Mouse (Mus musculus) intestine, embryonic 16.5 days (tissue): ENCODE measurements around the gene Hsd3b7. TPM values are rescaled to one million over a fixed set of nuclear protein-coding genes. Genes with fewer than 3 reads are reported as not detected.

ENCODE experiments used
- ATAC-seq: fragments of 200-750 bp; cut with Nextera tagmentation; 2 replicates; pipeline ENCODE4 v1.8.0; 2017; ENCODE audit warnings: moderate TSS enrichment, moderate library complexity
- H3K27ac ChIP-seq: fragments of 300-500 bp; sonication (generic); 2 replicates; pipeline ENCODE4 v1.5.1; 2014; ENCODE audit warnings: mild to moderate bottlenecking, low read length
- H3K27me3 ChIP-seq: fragments of 300-500 bp; sonication (generic); replicated peaks from 2 replicates; pipeline ENCODE4 v1.6.1; 2014; ENCODE audit warnings: low read length, control low read depth, mixed read lengths; ENCODE audit not compliant: control insufficient read depth, insufficient read depth
- H3K36me3 ChIP-seq: fragments of 300-500 bp; sonication (generic); 2 replicates; pipeline ENCODE4 v1.6.1; 2014; ENCODE audit warnings: low read length, control low read depth; ENCODE audit not compliant: control insufficient read depth, insufficient read depth
- H3K4me1 ChIP-seq: fragments of 300-500 bp; sonication (generic); 2 replicates; pipeline ENCODE4 v1.6.1; 2014; ENCODE audit warnings: low read length, control low read depth, mixed read lengths; ENCODE audit not compliant: control insufficient read depth, insufficient read depth
- H3K4me2 ChIP-seq: fragments of 300-500 bp; sonication (generic); 2 replicates; pipeline ENCODE4 v1.6.1; 2014; ENCODE audit warnings: low read depth, low read length, control low read depth
- H3K4me3 ChIP-seq: fragments of 300-500 bp; sonication (generic); 2 replicates; pipeline ENCODE4 v1.5.1; 2014; ENCODE audit warnings: mild to moderate bottlenecking, low read length
- H3K9ac ChIP-seq: fragments of 300-500 bp; sonication (generic); 2 replicates; pipeline ENCODE4 v1.6.1; 2014; ENCODE audit warnings: low read depth, low read length
- H3K9me3 ChIP-seq: fragments of 300-500 bp; sonication (generic); 2 replicates; pipeline ENCODE4 v1.6.1; 2016; ENCODE audit warnings: low read length, control low read depth; ENCODE audit not compliant: control insufficient read depth
- WGBS: fragments of 180-500 bp; shearing (Covaris S2); extraction: QIAGEN DNeasy Blood & Tissue Kit; methylation state at CpG from one replicate; pipeline ENCODE4 v1.1.7; 2014; 5-methylcytosine and 5-hydroxymethylcytosine counted together
- polyA plus RNA-seq: library from polyadenylated mRNA; unstranded; fragments of >200 nt; fragmentation: Nextera tagmentation; extraction: Ambion mirVana; gene quantifications from 2 replicates; pipeline ENCODE4 v1.2.1, GENCODE M21; 2015

Gene Hsd3b7
- 37.6 and 38.4 TPM in 2 replicates for polyA plus RNA-seq

DNA sequence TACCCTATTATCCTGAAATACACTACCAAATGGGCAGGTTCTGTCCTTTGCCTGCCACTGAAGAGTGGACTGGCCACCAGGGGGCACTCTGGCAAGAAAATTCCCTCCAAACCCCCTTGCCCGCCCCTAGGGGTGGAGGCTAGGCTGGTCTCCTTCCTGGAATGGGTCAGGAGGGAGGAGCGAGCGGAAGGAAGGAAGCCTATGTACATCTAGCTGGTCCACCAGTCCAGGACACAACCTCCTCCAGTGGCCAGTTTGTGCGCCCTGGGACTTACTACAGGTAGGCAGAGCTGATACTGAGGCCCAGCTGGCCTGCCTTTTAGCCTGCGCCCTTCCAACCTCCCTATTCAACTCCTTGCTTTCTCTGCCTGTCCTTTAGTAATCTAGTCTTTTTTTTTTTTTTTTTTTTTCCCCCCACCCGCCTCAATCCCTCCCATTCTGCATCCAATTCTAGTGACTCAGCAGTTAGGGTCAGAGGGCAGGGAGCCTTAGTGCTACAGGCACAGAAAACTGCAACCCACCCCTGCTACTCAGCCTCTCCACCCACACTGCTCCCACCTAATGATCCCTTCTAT lies at the start of gene Hsd3b7:
Gene Hsd3b7 (plus strand): TSS at position 170 of the 575 bp plus-strand sequence.
- Histone ChIP-seq H3K36me3 (peaks cover 10% of the 10 kb centered on the region), H3K4me3 (peak within 1 kb of the TSS; percentile 38), H3K27me3 (no peaks in the 10 kb centered on the region), H3K9ac (peak within 1 kb of the TSS; percentile 54), H3K4me2 (peak within 1 kb of the TSS; percentile 32), H3K4me1 (peaks cover 3% of the 10 kb centered on the region; the same call in 1 of the 2 replicates), H3K27ac (peak within 1 kb of the TSS; percentile 51; the same call in 1 of the 2 replicates), H3K9me3 (no peaks in the 10 kb centered on the region)
- 23% methylated on average over 6 of the region's 6 CpGs for WGBS
- peak; percentile 93 for ATAC-seq

DNA sequence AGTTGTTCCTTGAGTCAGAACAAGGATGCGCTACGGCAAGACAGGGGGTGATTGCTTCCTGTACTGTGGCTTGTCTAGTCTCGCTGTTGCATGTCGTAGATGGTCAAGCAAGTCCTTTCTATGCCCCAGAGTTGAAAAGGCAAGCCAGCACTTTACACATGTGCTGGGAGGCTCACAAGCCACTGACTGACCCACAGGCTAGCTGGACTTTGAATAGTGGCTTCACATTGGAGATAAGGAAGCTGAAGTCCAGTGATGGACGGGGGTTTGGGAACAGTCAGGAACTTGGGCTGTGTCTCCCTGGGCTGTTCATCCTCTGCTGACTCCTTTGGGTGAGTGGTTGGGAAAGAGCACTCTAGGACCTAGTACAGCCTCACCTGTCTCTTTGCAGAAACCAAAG lies 48.8 kb upstream of the Hsd3b7 start:
- no peak for ATAC-seq
- H3K9ac ChIP-seq, result no peak overlapping the region

GRCm38 (mm10) chr7:127752069-127752468 lies 48.3 kb upstream of the Hsd3b7 start:
- WGBS, result 95% methylated on average over 27 of the region's 27 CpGs
- no peak overlapping the region for H3K4me3 ChIP-seq
- peaks cover 30% of the 10 kb centered on the region for H3K36me3 ChIP-seq

More for the DNA sequence above, 48.8 kb upstream of the Hsd3b7 start:
- Histone ChIP-seq H3K4me1 (peaks cover 19% of the 10 kb centered on the region), H3K27me3 (no peaks in the 10 kb centered on the region), H3K36me3 (peaks cover 30% of the 10 kb centered on the region), H3K4me3 (no peak overlapping the region), H3K9me3 (no peaks in the 10 kb centered on the region), H3K27ac (no peak overlapping the region), H3K4me2 (no peak overlapping the region)
- 93% methylated on average over 5 of the region's 5 CpGs for WGBS

DNA sequence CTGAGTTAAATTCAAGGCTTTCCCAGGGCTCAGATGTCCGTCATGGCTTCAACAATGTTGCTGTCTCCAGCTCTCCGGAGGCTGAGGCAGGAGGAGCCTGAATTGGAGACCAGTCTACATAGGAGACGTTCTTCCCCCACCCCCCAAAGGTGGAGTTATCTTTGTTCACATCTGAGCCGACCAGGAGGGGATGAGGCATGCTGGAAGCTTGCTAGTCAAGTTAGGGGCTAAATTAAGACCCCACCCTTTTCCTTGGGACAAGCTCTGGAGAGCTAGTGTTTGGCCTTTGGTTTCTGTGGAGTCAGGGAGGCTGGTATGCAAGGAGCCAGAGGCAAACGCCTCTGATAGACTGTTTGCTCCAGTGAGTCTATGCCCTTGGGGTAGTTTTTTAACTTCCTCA lies 47.2 kb upstream of the Hsd3b7 start:
- no peak for ATAC-seq
- no peak overlapping the region for H3K4me2 ChIP-seq
- H3K9ac ChIP-seq, result no peak overlapping the region
- H3K4me3 ChIP-seq, result no peak overlapping the region
- no peak overlapping the region for H3K27ac ChIP-seq
- peaks cover 29% of the 10 kb centered on the region for H3K36me3 ChIP-seq
- no peaks in the 10 kb centered on the region for H3K9me3 ChIP-seq
- peaks cover 11% of the 10 kb centered on the region; the same call in 1 of the 2 replicates for H3K4me1 ChIP-seq
- H3K27me3 ChIP-seq, result no peaks in the 10 kb centered on the region
- 62% methylated on average over 5 of the region's 5 CpGs for WGBS

More at GRCm38 (mm10) chr7:127752069-127752468, 48.3 kb upstream of the Hsd3b7 start:
- H3K9me3 ChIP-seq, result no peaks in the 10 kb centered on the region
- no peak for ATAC-seq
- no peaks in the 10 kb centered on the region for H3K27me3 ChIP-seq
- H3K27ac ChIP-seq, result no peak overlapping the region
- H3K4me1 ChIP-seq, result peaks cover 19% of the 10 kb centered on the region
- H3K9ac ChIP-seq, result no peak overlapping the region
- no peak overlapping the region for H3K4me2 ChIP-seq

GRCm38 (mm10) chr7:127753741-127754140 lies 46.7 kb upstream of the Hsd3b7 start:
- no peaks in the 10 kb centered on the region for H3K9me3 ChIP-seq
- no peak overlapping the region for H3K9ac ChIP-seq
- no peaks in the 10 kb centered on the region for H3K27me3 ChIP-seq
- WGBS, result 80% methylated on average over 7 of the region's 7 CpGs
- ATAC-seq, result no peak
- H3K4me3 ChIP-seq, result no peak overlapping the region
- H3K4me2 ChIP-seq, result no peak overlapping the region
- H3K27ac ChIP-seq, result no peak overlapping the region
- peaks cover 10% of the 10 kb centered on the region; the same call in 1 of the 2 replicates for H3K4me1 ChIP-seq
- H3K36me3 ChIP-seq, result peaks cover 27% of the 10 kb centered on the region

GRCm38 (mm10) chr7:127759716-127760115 lies 40.7 kb upstream of the Hsd3b7 start:
- H3K4me2 ChIP-seq, result peak overlapping the region; percentile 9; the same call in 1 of the 2 replicates
- no peaks in the 10 kb centered on the region for H3K27me3 ChIP-seq
- H3K9ac ChIP-seq, result no peak overlapping the region
- 45% methylated on average over 6 of the region's 6 CpGs for WGBS
- H3K4me3 ChIP-seq, result no peak overlapping the region
- no peak overlapping the region; the same call in 1 of the 2 replicates for H3K27ac ChIP-seq
- no peaks in the 10 kb centered on the region for H3K9me3 ChIP-seq
- no peak for ATAC-seq
- H3K4me1 ChIP-seq, result peaks cover 14% of the 10 kb centered on the region; the same call in 1 of the 2 replicates
- peaks cover 12% of the 10 kb centered on the region for H3K36me3 ChIP-seq

GRCm38 (mm10) chr7:127760478-127760877 lies 39.9 kb upstream of the Hsd3b7 start:
- no peak overlapping the region for H3K4me2 ChIP-seq
- peak; percentile 30 for ATAC-seq
- WGBS, result 58% methylated on average over 3 of the region's 3 CpGs
- peaks cover 4% of the 10 kb centered on the region; the same call in 1 of the 2 replicates for H3K36me3 ChIP-seq
- H3K27ac ChIP-seq, result peak overlapping the region; percentile 59
- no peaks in the 10 kb centered on the region for H3K27me3 ChIP-seq
- no peaks in the 10 kb centered on the region for H3K9me3 ChIP-seq
- peaks cover 9% of the 10 kb centered on the region; the same call in 1 of the 2 replicates for H3K4me1 ChIP-seq
- H3K4me3 ChIP-seq, result no peak overlapping the region
- H3K9ac ChIP-seq, result no peak overlapping the region

DNA sequence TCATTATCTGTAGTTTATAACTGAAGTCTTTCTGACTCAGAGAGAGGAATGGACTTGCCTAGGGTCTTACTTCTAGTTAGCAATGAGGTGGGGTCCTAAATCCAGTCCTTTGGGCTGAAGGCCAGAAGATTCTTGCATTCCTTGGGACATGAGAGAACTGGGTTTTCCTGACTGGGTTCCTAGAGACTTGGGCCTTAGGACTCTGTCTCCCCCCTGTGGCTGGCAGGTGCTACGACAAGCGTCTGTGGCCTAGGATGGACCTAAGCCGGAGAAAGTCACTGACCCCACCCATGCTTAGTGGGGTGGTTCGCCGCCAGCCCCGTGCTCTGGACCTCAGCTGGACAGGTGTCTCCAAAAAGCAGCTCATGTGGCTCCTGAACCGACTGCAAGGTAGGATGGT lies 39.4 kb upstream of the Hsd3b7 start:
- Histone ChIP-seq H3K4me2 (no peak overlapping the region), H3K36me3 (peaks cover 4% of the 10 kb centered on the region; the same call in 1 of the 2 replicates), H3K27me3 (no peaks in the 10 kb centered on the region), H3K9ac (no peak overlapping the region), H3K4me3 (no peak overlapping the region), H3K4me1 (peaks cover 9% of the 10 kb centered on the region; the same call in 1 of the 2 replicates), H3K9me3 (no peaks in the 10 kb centered on the region), H3K27ac (peak overlapping the region; percentile 59)
- peak; percentile 67 for ATAC-seq
- WGBS, result 33% methylated on average over 7 of the region's 7 CpGs

GRCm38 (mm10) chr7:127763642-127764041 lies 36.8 kb upstream of the Hsd3b7 start:
- ATAC-seq, result no peak
- no peaks in the 10 kb centered on the region for H3K9me3 ChIP-seq
- no peak overlapping the region for H3K27ac ChIP-seq
- no peak overlapping the region for H3K4me3 ChIP-seq
- H3K4me2 ChIP-seq, result no peak overlapping the region
- no peak overlapping the region for H3K9ac ChIP-seq
- 88% methylated on average over 4 of the region's 4 CpGs for WGBS
- no peaks in the 10 kb centered on the region for H3K27me3 ChIP-seq
- H3K4me1 ChIP-seq, result peaks cover 14% of the 10 kb centered on the region
- peaks cover 8% of the 10 kb centered on the region; the same call in 1 of the 2 replicates for H3K36me3 ChIP-seq
